Mouse (Mus musculus): Measurements from ENCODE around the gene Armcx4. TPM values are rescaled to one million over a fixed set of nuclear protein-coding genes. Genes with fewer than 3 reads are reported as not detected.

Gene Armcx4
- total RNA-seq, 2 experiments from 2014 or later, result 61.9 to 63.9 TPM

- DNase-seq (ENCODE audit: low spot score in 2 of 2), result no peak
Measured at GRCm38 (mm10) chrX:134741862-134742261, 55.5 kb downstream of the Armcx4 start.

Other genes with a start within 250 kb of the Armcx4 start
- not detected for gene Taf7l, start 210.0 kb upstream of the Armcx4 start, total RNA-seq (2021)
- gene Timm8a1, start 144.7 kb upstream of the Armcx4 start, total RNA-seq (2021), result 10 to 100 TPM; 17.1 to 18.1 TPM
- 1 to 10 TPM; 1.6 to 2.0 TPM for gene Btk, start 102.9 kb upstream of the Armcx4 start, total RNA-seq (2021)
- 100 to 1,000 TPM; 345 to 347 TPM for gene Rpl36a, start 100.9 kb upstream of the Armcx4 start, total RNA-seq (2021)
- 1 to 10 TPM; 2.4 to 2.9 TPM for gene Gla, start 85.4 kb upstream of the Armcx4 start, total RNA-seq (2021)
- gene Hnrnph2, start 85.3 kb upstream of the Armcx4 start, total RNA-seq (2021), result 10 to 100 TPM; 75.2 to 82.0 TPM
- gene Armcx1, start 31.4 kb downstream of the Armcx4 start, total RNA-seq (2021), result 10 to 100 TPM; 22.0 to 25.5 TPM
- gene Armcx6, start 64.9 kb downstream of the Armcx4 start, total RNA-seq (2021), result 10 to 100 TPM; 23.0 to 24.4 TPM
- 10 to 100 TPM; 72.8 to 80.9 TPM for gene Armcx3, start 70.1 kb downstream of the Armcx4 start, total RNA-seq (2021)
- gene Armcx2, start 122.7 kb downstream of the Armcx4 start, total RNA-seq (2021), result 10 to 100 TPM; 67.5 to 87.0 TPM